Mouse (Mus musculus): ENCODE data around the gene Elp4. TPM values are rescaled to one million over a fixed set of nuclear protein-coding genes. Genes with fewer than 3 reads are reported as not detected.

The Elp4 gene
- 27.9 and 33.6 TPM in 2 replicates for polyA plus RNA-seq (2016; fragmentation: Nextera tagmentation; extraction: Ambion mirVana)

- under 1% methylated on average over 39 of the region's 39 CpGs for WGBS
- H3K4me1 ChIP-seq: peaks cover 6% of the 10 kb centered on the region; the same call in 1 of the 2 replicates
- H3K4me3 ChIP-seq: peak within 1 kb of the TSS; percentile 75
- H3K27ac ChIP-seq: peak within 1 kb of the TSS; percentile 91
- no peaks in the 10 kb centered on the region for H3K9me3 ChIP-seq
- H3K36me3 ChIP-seq: 0 out of 2 replicates have a peak, but pooled peaks cover 4% of the 10 kb centered on the region
- H3K27me3 ChIP-seq (ENCODE audit: insufficient read depth, poor library complexity, severe bottlenecking): no peaks in the 10 kb centered on the region
- peak; percentile 98 for DNase-seq (ENCODE audit: low spot score)
Measured at GRCm38 (mm10) chr2:105903896-105904756, at the start of gene Elp4, which contains the start of gene Immp1l. Gene Elp4 (minus strand): TSS chr2:105904564. Gene Immp1l (plus strand): TSS chr2:105904638.

- Histone ChIP-seq H3K9me3 (no peaks in the 10 kb centered on the region), H3K4me1 (peaks cover 4% of the 10 kb centered on the region; the same call in 1 of the 2 replicates), H3K27ac (no peak overlapping the region), H3K27me3 (ENCODE audit: insufficient read depth, poor library complexity, severe bottlenecking) (no peaks in the 10 kb centered on the region), H3K4me3 (no peak overlapping the region), H3K36me3 (no peaks in the 10 kb centered on the region)
- WGBS: 42% methylated on average over 4 of the region's 4 CpGs
- DNase-seq (ENCODE audit: low spot score): no peak
Measured at GRCm38 (mm10) chr2:105953862-105954261, 49.5 kb upstream of the Elp4 start.

- Histone ChIP-seq H3K9me3 (no peaks in the 10 kb centered on the region), H3K36me3 (no peaks in the 10 kb centered on the region), H3K27ac (no peak overlapping the region), H3K4me1 (peaks cover 4% of the 10 kb centered on the region; the same call in 1 of the 2 replicates), H3K4me3 (no peak overlapping the region), H3K27me3 (ENCODE audit: insufficient read depth, poor library complexity, severe bottlenecking) (no peaks in the 10 kb centered on the region)
- DNase-seq (ENCODE audit: low spot score): no peak
- 91% methylated on average over 1 of the region's 1 CpGs for WGBS
Measured at GRCm38 (mm10) chr2:105951350-105951940, 47.1 kb upstream of the Elp4 start.

- Histone ChIP-seq H3K4me1 (peaks cover 4% of the 10 kb centered on the region; the same call in 1 of the 2 replicates), H3K27me3 (ENCODE audit: insufficient read depth, poor library complexity, severe bottlenecking) (no peaks in the 10 kb centered on the region), H3K27ac (no peak overlapping the region), H3K36me3 (no peaks in the 10 kb centered on the region), H3K4me3 (no peak overlapping the region), H3K9me3 (no peaks in the 10 kb centered on the region)
- DNase-seq (ENCODE audit: low spot score): no peak
- 95% methylated on average over 2 of the region's 2 CpGs for WGBS
Measured at GRCm38 (mm10) chr2:105950131-105950530, 45.8 kb upstream of the Elp4 start.

GRCm38 (mm10) chr2:105917623-105918346 lies 13.4 kb upstream of the Elp4 start:
- no peak overlapping the region for H3K27ac ChIP-seq
- no peaks in the 10 kb centered on the region for H3K9me3 ChIP-seq
- no peaks in the 10 kb centered on the region for H3K27me3 ChIP-seq (ENCODE audit: insufficient read depth, poor library complexity, severe bottlenecking)
- H3K4me3 ChIP-seq: no peak overlapping the region
- no peaks in the 10 kb centered on the region for H3K36me3 ChIP-seq
- 73% methylated on average over 5 of the region's 5 CpGs for WGBS
- DNase-seq (ENCODE audit: low spot score): no peak
- H3K4me1 ChIP-seq: no peaks in the 10 kb centered on the region

GRCm38 (mm10) chr2:105916671-105917070 lies 12.3 kb upstream of the Elp4 start:
- no peak for DNase-seq (ENCODE audit: low spot score)
- H3K4me3 ChIP-seq: no peak overlapping the region
- no peaks in the 10 kb centered on the region for H3K36me3 ChIP-seq
- no peaks in the 10 kb centered on the region for H3K27me3 ChIP-seq (ENCODE audit: insufficient read depth, poor library complexity, severe bottlenecking)
- WGBS: 95% methylated on average over 1 of the region's 1 CpGs
- H3K9me3 ChIP-seq: no peaks in the 10 kb centered on the region
- no peak overlapping the region for H3K27ac ChIP-seq
- no peaks in the 10 kb centered on the region for H3K4me1 ChIP-seq

GRCm38 (mm10) chr2:105913655-105914366 lies 9.4 kb upstream of the Elp4 start:
- no peaks in the 10 kb centered on the region for H3K9me3 ChIP-seq

GRCm38 (mm10) chr2:105910611-105911010 lies 6.2 kb upstream of the Elp4 start:
- WGBS: 80% methylated on average over 3 of the region's 3 CpGs
- Histone ChIP-seq H3K4me3 (no peak overlapping the region), H3K4me1 (no peaks in the 10 kb centered on the region), H3K36me3 (peaks cover 15% of the 10 kb centered on the region), H3K27me3 (ENCODE audit: insufficient read depth, poor library complexity, severe bottlenecking) (no peaks in the 10 kb centered on the region), H3K9me3 (no peaks in the 10 kb centered on the region), H3K27ac (no peak overlapping the region)
- no peak for DNase-seq (ENCODE audit: low spot score)

More at GRCm38 (mm10) chr2:105913655-105914366, 9.4 kb upstream of the Elp4 start:
- no peaks in the 10 kb centered on the region for H3K4me1 ChIP-seq
- DNase-seq (ENCODE audit: low spot score): no peak
- H3K27ac ChIP-seq: no peak overlapping the region
- H3K36me3 ChIP-seq: peaks cover 10% of the 10 kb centered on the region
- no peak overlapping the region for H3K4me3 ChIP-seq
- H3K27me3 ChIP-seq (ENCODE audit: insufficient read depth, poor library complexity, severe bottlenecking): no peaks in the 10 kb centered on the region
- WGBS: 88% methylated on average over 6 of the region's 6 CpGs

- H3K27ac ChIP-seq: no peak overlapping the region
- H3K4me3 ChIP-seq: no peak overlapping the region
- DNase-seq (ENCODE audit: low spot score): no peak
- H3K27me3 ChIP-seq (ENCODE audit: insufficient read depth, poor library complexity, severe bottlenecking): no peaks in the 10 kb centered on the region
- H3K9me3 ChIP-seq: no peaks in the 10 kb centered on the region
- H3K4me1 ChIP-seq: peaks cover 6% of the 10 kb centered on the region; the same call in 1 of the 2 replicates
- 83% methylated on average over 5 of the region's 5 CpGs for WGBS
- peaks cover 15% of the 10 kb centered on the region for H3K36me3 ChIP-seq
Measured at GRCm38 (mm10) chr2:105908351-105908750, 4.0 kb upstream of the Elp4 start.

GRCm38 (mm10) chr2:105904757-105905146 lies 388 bp upstream of the Elp4 start:
- DNase-seq (ENCODE audit: low spot score): no peak
- no peaks in the 10 kb centered on the region for H3K9me3 ChIP-seq
- H3K27me3 ChIP-seq (ENCODE audit: insufficient read depth, poor library complexity, severe bottlenecking): no peaks in the 10 kb centered on the region
- H3K27ac ChIP-seq: peak overlapping the region; percentile 91
- peaks cover 6% of the 10 kb centered on the region; the same call in 1 of the 2 replicates for H3K4me1 ChIP-seq
- under 1% methylated on average over 12 of the region's 12 CpGs for WGBS
- H3K4me3 ChIP-seq: peak overlapping the region; percentile 75
- H3K36me3 ChIP-seq: 0 out of 2 replicates have a peak, but pooled peaks cover 4% of the 10 kb centered on the region

- H3K27ac ChIP-seq: no peak overlapping the region
- H3K4me3 ChIP-seq: no peak overlapping the region
- H3K4me1 ChIP-seq: no peaks in the 10 kb centered on the region
- 0 out of 2 replicates have a peak, but pooled peaks cover 3% of the 10 kb centered on the region for H3K9me3 ChIP-seq
- DNase-seq (ENCODE audit: low spot score): no peak
- no peaks in the 10 kb centered on the region for H3K27me3 ChIP-seq (ENCODE audit: insufficient read depth, poor library complexity, severe bottlenecking)
- peaks cover 42% of the 10 kb centered on the region for H3K36me3 ChIP-seq
Measured at GRCm38 (mm10) chr2:105890816-105891215, 13.5 kb downstream of the Elp4 start.

- Histone ChIP-seq H3K27me3 (ENCODE audit: insufficient read depth, poor library complexity, severe bottlenecking) (no peaks in the 10 kb centered on the region), H3K27ac (no peak overlapping the region), H3K9me3 (no peaks in the 10 kb centered on the region), H3K4me3 (no peak overlapping the region), H3K4me1 (no peaks in the 10 kb centered on the region), H3K36me3 (0 out of 2 replicates have a peak, but pooled peaks cover 5% of the 10 kb centered on the region)
- no peak for DNase-seq (ENCODE audit: low spot score)
- 94% methylated on average over 1 of the region's 1 CpGs for WGBS
Measured at GRCm38 (mm10) chr2:105873403-105873802, 31.0 kb downstream of the Elp4 start.
